Mouse (Mus musculus) MEL (cell line): ENCODE measurements around the gene Dedd. TPM values are rescaled to one million over a fixed set of nuclear protein-coding genes. Genes with fewer than 3 reads are reported as not detected.

Experiments used
- DNase-seq: peaks from one replicate; pipeline ENCODE4 v3.0.0; 2011; ENCODE audit warnings: low read depth, low spot score
- H3K27ac ChIP-seq: 2 replicates; pipeline ENCODE4 v1.5.1; 2012; ENCODE audit warnings: low read depth, mild to moderate bottlenecking, control low read depth, low read length, moderate library complexity; ENCODE audit not compliant: control insufficient read depth
- H3K27me3 ChIP-seq, 2 experiments: fragments of 150-350 bp in 1 of 2; sonication (generic) in 1 of 2; 2 replicates each; pipeline ENCODE4 v1.6.1; 2012; ENCODE audit warnings: low read length in 2 of 2, mild to moderate bottlenecking in 2 of 2, improper control_type of control experiment in 1 of 2, moderate library complexity in 1 of 2; ENCODE audit not compliant: insufficient read depth in 2 of 2, control insufficient read depth in 1 of 2
- H3K36me3 ChIP-seq, 2 experiments: 2 replicates each; pipeline ENCODE4 v1.6.1; 2012 to 2014; ENCODE audit warnings: low read length in 2 of 2, improper control_type of control experiment in 1 of 2, inconsistent platforms in 1 of 2, mild to moderate bottlenecking in 1 of 2; ENCODE audit not compliant: insufficient read depth in 2 of 2, control insufficient read depth in 1 of 2
- H3K4me1 ChIP-seq, 2 experiments: fragments of 150-350 bp in 1 of 2; sonication (generic) in 1 of 2; 2 replicates each; pipeline ENCODE4 v1.6.1; 2012; ENCODE audit warnings: low read length in 2 of 2, improper control_type of control experiment in 1 of 2, mild to moderate bottlenecking in 1 of 2; ENCODE audit not compliant: insufficient read depth in 2 of 2, control insufficient read depth in 1 of 2
- H3K4me3 ChIP-seq, 2 experiments: fragments of 150-350 bp in 1 of 2; sonication (generic) in 1 of 2; 2 replicates each; pipeline ENCODE4 v1.5.1; 2012; ENCODE audit warnings: low read depth in 2 of 2, low read length in 2 of 2, mild to moderate bottlenecking in 2 of 2, moderate library complexity in 2 of 2, control low read depth in 1 of 2, improper control_type of control experiment in 1 of 2; ENCODE audit not compliant: control insufficient read depth in 1 of 2, insufficient read depth in 1 of 2
- H3K79me2 ChIP-seq: 2 replicates; pipeline ENCODE4 v1.6.1; 2012; ENCODE audit warnings: mild to moderate bottlenecking, low read length, moderate library complexity; ENCODE audit not compliant: control insufficient read depth, poor library complexity, insufficient read depth
- H3K9ac ChIP-seq: 2 replicates; pipeline ENCODE4 v1.6.1; 2012; ENCODE audit warnings: low read depth, mild to moderate bottlenecking, control low read depth, low read length, moderate library complexity; ENCODE audit not compliant: control insufficient read depth, poor library complexity, severe bottlenecking
- H3K9me3 ChIP-seq: fragments of 150-350 bp; sonication (generic); replicated peaks from 2 replicates; pipeline ENCODE4 v1.6.1; 2012; ENCODE audit warnings: mild to moderate bottlenecking, low read length, improper control_type of control experiment, moderate library complexity; ENCODE audit not compliant: insufficient read depth
- BHLHE40 ChIP-seq: IDR thresholded peaks from 2 replicates; pipeline ENCODE4 v1.6.1; 2012; ENCODE audit warnings: low read depth, mild to moderate bottlenecking, inconsistent platforms, low read length, improper control_type of control experiment, borderline replicate concordance
- CHD1 ChIP-seq: IDR thresholded peaks from 2 replicates; pipeline ENCODE4 v1.6.1; 2012; ENCODE audit warnings: low read depth, mild to moderate bottlenecking, inconsistent platforms, low read length, improper control_type of control experiment
- CHD2 ChIP-seq: IDR thresholded peaks from 2 replicates; pipeline ENCODE4 v1.6.1; 2011; ENCODE audit warnings: low read length, improper control_type of control experiment
- CTCF ChIP-seq, 3 experiments: IDR thresholded peaks in 2 of 3; conservative IDR thresholded peaks in 1 of 3; 2 replicates each; pipeline ENCODE4 v1.5.1; 2011 to 2012; ENCODE audit warnings: low read length in 3 of 3, low read depth in 2 of 3, mild to moderate bottlenecking in 2 of 3, improper control_type of control experiment in 1 of 3, inconsistent platforms in 1 of 3, mixed read lengths in 1 of 3, moderate library complexity in 1 of 3; ENCODE audit not compliant: control insufficient read depth in 1 of 3, insufficient read depth in 1 of 3, poor library complexity in 1 of 3, severe bottlenecking in 1 of 3
- ELF1 ChIP-seq: IDR thresholded peaks from 2 replicates; pipeline ENCODE4 v1.6.1; 2014; ENCODE audit warnings: low read depth, mild to moderate bottlenecking, inconsistent platforms, low read length, improper control_type of control experiment, moderate library complexity
- ETS1 ChIP-seq: IDR thresholded peaks from 2 replicates; pipeline ENCODE4 v1.6.1; 2012; ENCODE audit warnings: low read depth, mild to moderate bottlenecking, inconsistent platforms, low read length, improper control_type of control experiment, moderate library complexity
- KAT2A ChIP-seq: conservative IDR thresholded peaks from 2 replicates; pipeline ENCODE4 v1.6.1; 2012; ENCODE audit warnings: low read depth, low read length, improper control_type of control experiment, inconsistent platforms
- MAX ChIP-seq: IDR thresholded peaks from 2 replicates; pipeline ENCODE4 v1.6.1; 2011; ENCODE audit warnings: low read length, improper control_type of control experiment
- MAZ ChIP-seq: IDR thresholded peaks from 2 replicates; pipeline ENCODE4 v1.6.1; 2012; ENCODE audit warnings: low read depth, mild to moderate bottlenecking, inconsistent platforms, low read length, improper control_type of control experiment
- MEF2A ChIP-seq: IDR thresholded peaks from 2 replicates; pipeline ENCODE4 v1.6.1; 2014; ENCODE audit warnings: low read depth, mild to moderate bottlenecking, inconsistent platforms, low read length, improper control_type of control experiment; ENCODE audit not compliant: poor library complexity, insufficient replicate concordance, severe bottlenecking; ENCODE audit errors: extremely low read depth
- MXI1 ChIP-seq: IDR thresholded peaks from 2 replicates; pipeline ENCODE4 v1.6.1; 2011; ENCODE audit warnings: mild to moderate bottlenecking, low read depth, low read length, improper control_type of control experiment
- MYC ChIP-seq: IDR thresholded peaks from 2 replicates; pipeline ENCODE4 v1.6.1; 2011; ENCODE audit warnings: low read depth, mild to moderate bottlenecking, low read length, improper control_type of control experiment, moderate library complexity
- NRF1 ChIP-seq: IDR thresholded peaks from 2 replicates; pipeline ENCODE4 v1.6.1; 2014; ENCODE audit warnings: low read depth, mild to moderate bottlenecking, inconsistent platforms, low read length, improper control_type of control experiment, moderate library complexity; ENCODE audit not compliant: poor library complexity, insufficient read depth, severe bottlenecking
- POLR2A ChIP-seq, 2 experiments: IDR thresholded peaks; 2 replicates each; pipeline ENCODE4 v1.6.1; 2011 to 2012; ENCODE audit warnings: low read length in 2 of 2, mild to moderate bottlenecking in 2 of 2, control low read depth in 1 of 2, improper control_type of control experiment in 1 of 2, low read depth in 1 of 2, moderate library complexity in 1 of 2; ENCODE audit not compliant: control insufficient read depth in 1 of 2, insufficient read depth in 1 of 2, poor library complexity in 1 of 2
- POLR2AphosphoS2 ChIP-seq: IDR thresholded peaks from 2 replicates; pipeline ENCODE4 v1.6.1; 2011; ENCODE audit warnings: low read length, improper control_type of control experiment
- RAD21 ChIP-seq: IDR thresholded peaks from 2 replicates; pipeline ENCODE4 v1.6.1; 2011; ENCODE audit warnings: mild to moderate bottlenecking, low read depth, low read length, improper control_type of control experiment
- RCOR1 ChIP-seq: IDR thresholded peaks from 2 replicates; pipeline ENCODE4 v1.6.1; 2012; ENCODE audit warnings: low read depth, mild to moderate bottlenecking, inconsistent platforms, low read length, improper control_type of control experiment
- TAL1 ChIP-seq: IDR thresholded peaks from 2 replicates; pipeline ENCODE4 v1.6.1; 2012; ENCODE audit warnings: mild to moderate bottlenecking, inconsistent platforms, low read length, moderate library complexity, mixed read lengths
- TCF12 ChIP-seq: IDR thresholded peaks from 2 replicates; pipeline ENCODE4 v1.6.1; 2014; ENCODE audit warnings: low read depth, mild to moderate bottlenecking, inconsistent platforms, low read length, improper control_type of control experiment, moderate library complexity
- USF1 ChIP-seq: IDR thresholded peaks from 2 replicates; pipeline ENCODE4 v1.6.1; 2014; ENCODE audit warnings: low read depth, mild to moderate bottlenecking, inconsistent platforms, low read length, improper control_type of control experiment, moderate library complexity
- ZC3H11A ChIP-seq: IDR thresholded peaks from 2 replicates; pipeline ENCODE4 v1.6.1; 2012; ENCODE audit warnings: low read depth, mild to moderate bottlenecking, inconsistent platforms, low read length, improper control_type of control experiment
- ZKSCAN1 ChIP-seq: IDR thresholded peaks from 2 replicates; pipeline ENCODE4 v1.6.1; 2012; ENCODE audit warnings: low read depth, mild to moderate bottlenecking, inconsistent platforms, low read length, improper control_type of control experiment, moderate library complexity
- ZMIZ1 ChIP-seq: IDR thresholded peaks from 2 replicates; pipeline ENCODE4 v1.6.1; 2012; ENCODE audit warnings: low read depth, mild to moderate bottlenecking, inconsistent platforms, low read length, improper control_type of control experiment, moderate library complexity
- polyA plus RNA-seq, 2 experiments: library from polyadenylated mRNA; stranded (reverse) in 1 of 2; unstranded in 1 of 2; fragments of >175 nt in 1 of 2; fragments of >200 nt in 1 of 2; gene quantifications; 2 replicates each; pipeline versions ENCODE4 v1.2.1 to v1.2.4; 2012; ENCODE audit warnings: low replicate concordance in 2 of 2, low read depth in 1 of 2; ENCODE audit not compliant: insufficient read length in 2 of 2, insufficient read depth in 1 of 2, missing spikeins in 1 of 2
- total RNA-seq: library from RNA; depleted of rRNA; stranded (reverse); fragments of 300-350 nt; gene quantifications from 2 replicates; pipeline ENCODE4 v1.2.3, GENCODE M21; 2012

Dedd gene
- total and polyA plus RNA-seq, 3 experiments = 28.7 to 44.9 TPM; not detected in 1

DNA sequence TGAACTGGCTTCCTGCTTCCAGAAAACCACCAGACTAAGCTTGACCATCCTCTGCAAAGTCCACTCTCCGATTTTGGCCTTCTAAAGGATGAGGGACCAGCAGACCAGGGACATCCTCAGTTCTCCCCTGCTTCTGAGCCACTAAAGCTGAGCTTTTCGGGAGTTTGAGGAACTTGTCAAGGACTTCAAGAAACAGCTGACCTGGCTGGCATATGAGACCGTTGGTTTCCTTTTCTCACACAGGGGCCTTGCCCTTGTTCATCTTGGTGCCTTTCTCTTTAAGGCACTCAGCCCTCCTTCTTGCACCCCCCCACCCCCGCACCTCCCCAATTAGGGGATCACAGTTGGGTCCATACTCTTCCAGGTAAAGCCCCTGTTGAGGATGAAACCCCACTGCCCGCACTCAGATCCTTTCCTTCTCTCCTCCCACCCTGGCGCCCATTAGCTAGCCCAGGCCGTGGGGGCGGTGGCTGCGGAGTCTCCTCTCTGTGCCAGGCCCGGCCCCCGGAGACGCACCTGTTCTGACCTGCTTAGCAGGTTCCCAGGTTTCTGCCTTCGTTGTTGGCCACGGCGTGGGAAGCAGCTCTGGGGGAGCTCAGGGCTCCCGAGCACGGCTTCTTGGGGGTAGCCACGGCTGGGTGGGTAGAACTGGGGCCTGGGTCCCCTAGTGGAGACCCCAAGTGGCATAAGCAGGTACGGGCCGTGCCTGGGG is 41.1 kb downstream of the Dedd start, which contains the start of gene Nectin4:
Nectin4 (plus strand) TSS at position 255 of the 712 bp plus-strand sequence.
- H3K36me3 ChIP-seq = peaks cover 0 to 3% of the 10 kb centered on the region in 2 experiments; a peak in 2 of 4 replicates
- peaks cover 2 to 3% of the 10 kb centered on the region in 2 experiments; a peak in 2 of 4 replicates for H3K4me1 ChIP-seq
- no peak for DNase-seq
- no peak for TF ChIP-seq ZC3H11A
- TF ChIP-seq MEF2A = no peak
- no peak for TF ChIP-seq USF1
- TF ChIP-seq POLR2AphosphoS2 = no peak
- no peak for TF ChIP-seq NRF1
- no peak for TF ChIP-seq KAT2A
- no peak for TF ChIP-seq TCF12
- TF ChIP-seq MAZ = no peak
- TF ChIP-seq RAD21 = no peak
- TF ChIP-seq ZMIZ1 = no peak
- TF ChIP-seq CTCF (IDR thresholded peaks at IDR 0.05 in 2 of 3, conservative IDR thresholded peaks at IDR 0.05 in 1 of 3; ENCODE audit: control insufficient read depth in 1 of 3, insufficient read depth in 1 of 3, low read depth in 2 of 3, low read length in 3 of 3, poor library complexity in 1 of 3, severe bottlenecking in 1 of 3) = no peak
- TF ChIP-seq RCOR1 = no peak
- no peak for TF ChIP-seq CHD2
- TF ChIP-seq MYC = no peak
- TF ChIP-seq TAL1 = no peak
- TF ChIP-seq ELF1 = no peak
- no peak for TF ChIP-seq MAX
- H3K9ac ChIP-seq = no peak within 1 kb of the TSS
- no peak within 1 kb of the TSS for H3K27ac ChIP-seq
- no peaks in the 10 kb centered on the region for H3K79me2 ChIP-seq
- H3K9me3 ChIP-seq = no peaks in the 10 kb centered on the region
- H3K27me3 ChIP-seq = no peaks in the 10 kb centered on the region
- H3K4me3 ChIP-seq = no peak within 1 kb of the TSS

DNA sequence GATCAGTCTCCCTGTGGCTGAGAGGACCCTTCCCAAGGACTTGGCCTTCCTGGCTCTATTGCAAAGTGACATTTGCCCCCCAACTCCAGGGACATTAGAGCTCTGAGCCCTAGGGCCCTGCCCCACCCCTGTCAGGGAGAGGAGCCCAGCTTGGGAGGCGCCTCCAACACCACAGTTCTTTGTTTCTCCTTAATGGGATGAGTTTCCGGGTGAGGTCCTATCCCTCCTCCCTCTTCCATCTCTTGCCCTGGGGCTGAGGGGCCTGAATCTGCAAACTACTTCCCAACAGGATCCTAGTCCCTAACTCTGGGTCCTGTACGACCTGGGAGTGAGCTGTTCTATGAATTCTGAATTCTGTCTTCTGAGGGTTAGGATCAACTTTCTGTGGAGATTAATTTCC is 43.9 kb downstream of the Dedd start:
- TF ChIP-seq CHD1 (no peak), ZKSCAN1 (no peak), RCOR1 (no peak), USF1 (no peak), BHLHE40 (no peak), CHD2 (no peak), MXI1 (no peak), MYC (no peak), ZC3H11A (no peak), ETS1 (no peak), RAD21 (no peak), MAX (no peak), POLR2A (IDR thresholded peaks at IDR 0.05; ENCODE audit: control insufficient read depth in 1 of 2, insufficient read depth in 1 of 2, low read depth in 1 of 2, low read length in 2 of 2, poor library complexity in 1 of 2) (no peak), MAZ (no peak)
- TF ChIP-seq, all 39 proteins: peak for 0
- H3K36me3 ChIP-seq = peaks cover 0 to 3% of the 10 kb centered on the region in 2 experiments; a peak in 2 of 4 replicates
- H3K27ac ChIP-seq = no peak overlapping the region
- H3K4me1 ChIP-seq = peaks cover 2 to 3% of the 10 kb centered on the region in 2 experiments; a peak in 2 of 4 replicates
- DNase-seq = no peak
- H3K9me3 ChIP-seq = no peaks in the 10 kb centered on the region
- H3K4me3 ChIP-seq = no peak overlapping the region
- H3K9ac ChIP-seq = no peak overlapping the region
- no peaks in the 10 kb centered on the region for H3K79me2 ChIP-seq
- H3K27me3 ChIP-seq = no peaks in the 10 kb centered on the region
